Mouse (Mus musculus): ENCODE results near the gene Nup93. TPM values are rescaled to one million over a fixed set of nuclear protein-coding genes. Genes with fewer than 3 reads are reported as not detected.
A peak's percentile ranks its signal among the peaks of the same experiment; 100 is the strongest.

Nup93 gene
- polyA plus RNA-seq, 1 experiment = 26.5 TPM

DNA sequence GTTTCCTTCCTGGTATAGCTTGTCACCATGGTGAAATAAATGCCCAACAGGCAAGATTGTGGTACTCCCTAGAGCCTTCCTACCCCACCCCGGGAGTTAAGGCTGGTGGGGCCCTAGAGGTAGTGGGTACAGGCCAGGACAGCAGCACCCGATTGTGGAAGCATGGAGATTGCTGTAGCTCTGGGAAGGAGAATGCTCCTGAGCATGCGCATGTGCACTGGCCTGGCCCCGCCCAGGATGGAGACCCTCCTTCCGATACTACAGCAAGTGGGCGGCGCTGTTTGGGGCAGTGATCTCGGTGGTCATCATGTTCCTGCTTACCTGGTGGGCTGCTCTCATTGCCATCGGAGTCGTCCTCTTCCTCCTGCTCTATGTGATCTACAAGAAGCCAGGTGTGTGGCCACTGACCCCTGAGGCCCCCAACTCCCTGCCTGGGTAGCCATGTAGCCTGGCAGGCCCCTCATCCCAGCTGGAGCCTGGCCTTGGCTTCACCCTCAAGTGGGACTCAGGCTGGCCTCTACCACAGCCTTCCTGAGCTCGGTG lies 129.5 kb downstream of the Nup93 start:
- no peaks in the 10 kb centered on the region; the same call in 1 of the 2 replicates for H3K4me1 ChIP-seq (ENCODE audit: control insufficient read depth, insufficient read depth, low read length)
- TF ChIP-seq POLR2A (IDR thresholded peaks at IDR 0.05; ENCODE audit: extremely low read depth, insufficient read depth, low read length) (no peak), CTCF (IDR thresholded peaks at IDR 0.05; ENCODE audit: extremely low read depth, insufficient read depth, low read length) (no peak)
- no peak overlapping the region for H3K4me3 ChIP-seq (ENCODE audit: insufficient read depth, low read length)
- H3K27ac ChIP-seq (ENCODE audit: insufficient read depth, low read length) = no peak overlapping the region

GRCm38 (mm10) chr8:94345657-94346056 lies 131.3 kb downstream of the Nup93 start:
- Histone ChIP-seq H3K4me3 (ENCODE audit: insufficient read depth, low read length) (no peak overlapping the region), H3K27ac (ENCODE audit: insufficient read depth, low read length) (no peak overlapping the region), H3K4me1 (ENCODE audit: control insufficient read depth, insufficient read depth, low read length) (no peaks in the 10 kb centered on the region; the same call in 1 of the 2 replicates)
- no peak for TF ChIP-seq CTCF (IDR thresholded peaks at IDR 0.05; ENCODE audit: extremely low read depth, insufficient read depth, low read length)
- TF ChIP-seq POLR2A (IDR thresholded peaks at IDR 0.05; ENCODE audit: extremely low read depth, insufficient read depth, low read length) = no peak

GRCm38 (mm10) chr8:94346264-94346663 lies 131.9 kb downstream of the Nup93 start:
- H3K4me1 ChIP-seq (ENCODE audit: control insufficient read depth, insufficient read depth, low read length) = no peaks in the 10 kb centered on the region; the same call in 1 of the 2 replicates
- no peak overlapping the region for H3K27ac ChIP-seq (ENCODE audit: insufficient read depth, low read length)
- TF ChIP-seq CTCF (IDR thresholded peaks at IDR 0.05; ENCODE audit: extremely low read depth, insufficient read depth, low read length) (no peak), POLR2A (IDR thresholded peaks at IDR 0.05; ENCODE audit: extremely low read depth, insufficient read depth, low read length) (no peak)
- H3K4me3 ChIP-seq (ENCODE audit: insufficient read depth, low read length) = no peak overlapping the region

- no peak overlapping the region for H3K4me3 ChIP-seq (ENCODE audit: insufficient read depth, low read length)
- no peak overlapping the region for H3K27ac ChIP-seq (ENCODE audit: insufficient read depth, low read length)
- no peaks in the 10 kb centered on the region; the same call in 1 of the 2 replicates for H3K4me1 ChIP-seq (ENCODE audit: control insufficient read depth, insufficient read depth, low read length)
- TF ChIP-seq CTCF (IDR thresholded peaks at IDR 0.05; ENCODE audit: extremely low read depth, insufficient read depth, low read length) (no peak), POLR2A (IDR thresholded peaks at IDR 0.05; ENCODE audit: extremely low read depth, insufficient read depth, low read length) (no peak)
Measured at GRCm38 (mm10) chr8:94348425-94348824, 134.1 kb downstream of the Nup93 start.

- Histone ChIP-seq H3K4me1 (ENCODE audit: control insufficient read depth, insufficient read depth, low read length) (no peaks in the 10 kb centered on the region), H3K27ac (ENCODE audit: insufficient read depth, low read length) (no peak overlapping the region), H3K4me3 (ENCODE audit: insufficient read depth, low read length) (no peak overlapping the region)
- TF ChIP-seq CTCF (IDR thresholded peaks at IDR 0.05; ENCODE audit: extremely low read depth, insufficient read depth, low read length) (no peak), POLR2A (IDR thresholded peaks at IDR 0.05; ENCODE audit: extremely low read depth, insufficient read depth, low read length) (no peak)
Measured at GRCm38 (mm10) chr8:94354069-94354531, 139.7 kb downstream of the Nup93 start.

DNA sequence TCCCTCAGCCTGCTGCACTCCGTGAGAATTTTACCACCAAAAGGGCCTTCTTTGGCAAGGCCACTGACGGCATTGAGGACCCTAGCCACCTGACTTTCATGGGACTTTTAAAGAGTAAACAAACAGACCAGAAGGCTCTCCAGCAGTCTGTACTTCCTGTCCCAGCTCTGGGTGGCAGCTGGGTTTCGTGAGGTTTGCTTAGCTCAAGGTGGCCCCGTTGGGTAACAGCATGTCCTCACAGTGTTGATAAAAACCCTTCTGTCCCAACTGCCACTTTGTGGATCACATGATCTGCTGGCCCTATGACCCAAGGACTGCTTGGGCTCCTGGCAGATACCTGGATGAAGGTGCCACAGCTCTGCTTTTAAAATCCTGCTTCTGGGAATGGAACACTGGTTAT lies 140.2 kb downstream of the Nup93 start:
- no peak for TF ChIP-seq POLR2A (IDR thresholded peaks at IDR 0.05; ENCODE audit: extremely low read depth, insufficient read depth, low read length)
- no peak for TF ChIP-seq CTCF (IDR thresholded peaks at IDR 0.05; ENCODE audit: extremely low read depth, insufficient read depth, low read length)
- Histone ChIP-seq H3K4me1 (ENCODE audit: control insufficient read depth, insufficient read depth, low read length) (no peaks in the 10 kb centered on the region), H3K4me3 (ENCODE audit: insufficient read depth, low read length) (no peak overlapping the region), H3K27ac (ENCODE audit: insufficient read depth, low read length) (no peak overlapping the region)

- Histone ChIP-seq H3K27ac (ENCODE audit: insufficient read depth, low read length) (no peak overlapping the region), H3K4me3 (ENCODE audit: insufficient read depth, low read length) (no peak overlapping the region), H3K4me1 (ENCODE audit: control insufficient read depth, insufficient read depth, low read length) (no peaks in the 10 kb centered on the region)
- TF ChIP-seq CTCF (IDR thresholded peaks at IDR 0.05; ENCODE audit: extremely low read depth, insufficient read depth, low read length) = no peak
- no peak for TF ChIP-seq POLR2A (IDR thresholded peaks at IDR 0.05; ENCODE audit: extremely low read depth, insufficient read depth, low read length)
Measured at GRCm38 (mm10) chr8:94357220-94357619, 142.9 kb downstream of the Nup93 start.

GRCm38 (mm10) chr8:94358541-94358940 lies 144.2 kb downstream of the Nup93 start:
- Histone ChIP-seq H3K4me3 (ENCODE audit: insufficient read depth, low read length) (no peak overlapping the region), H3K27ac (ENCODE audit: insufficient read depth, low read length) (no peak overlapping the region), H3K4me1 (ENCODE audit: control insufficient read depth, insufficient read depth, low read length) (no peaks in the 10 kb centered on the region; the same call in 1 of the 2 replicates)
- no peak for TF ChIP-seq POLR2A (IDR thresholded peaks at IDR 0.05; ENCODE audit: extremely low read depth, insufficient read depth, low read length)

DNA sequence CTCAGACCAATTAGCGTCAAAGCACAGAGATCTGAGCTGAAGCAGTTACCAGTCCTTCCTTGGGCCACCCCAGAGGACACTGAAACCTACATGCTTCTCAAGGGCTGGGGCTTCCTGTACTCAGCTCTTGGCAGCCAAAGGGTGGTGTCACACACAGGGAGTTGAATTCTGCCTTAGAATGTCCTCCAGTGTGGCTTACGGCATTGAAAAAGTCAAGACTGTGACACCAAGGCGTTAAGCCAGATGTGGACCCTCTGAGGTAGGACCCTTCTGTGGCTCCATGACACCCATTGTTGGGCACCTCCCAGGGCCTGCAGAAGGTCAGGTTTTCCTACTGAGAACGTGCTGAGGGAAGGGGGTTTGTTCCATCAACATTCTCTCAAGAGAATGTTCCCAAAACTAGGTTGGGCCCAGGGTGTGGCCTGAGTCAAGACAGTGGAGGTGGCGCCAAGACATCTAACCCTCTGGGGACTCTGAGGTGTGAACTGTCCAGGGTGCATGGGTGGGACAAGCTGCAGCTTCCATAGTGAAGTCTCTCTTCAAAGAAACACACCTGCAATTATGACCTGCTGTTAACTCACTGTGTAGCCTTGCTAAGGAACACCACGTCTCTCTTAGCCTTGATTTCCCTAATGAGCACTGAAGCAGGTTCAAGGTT lies 147.5 kb downstream of the Nup93 start:
- Histone ChIP-seq H3K27ac (ENCODE audit: insufficient read depth, low read length) (no peak overlapping the region), H3K4me3 (ENCODE audit: insufficient read depth, low read length) (no peak overlapping the region), H3K4me1 (ENCODE audit: control insufficient read depth, insufficient read depth, low read length) (no peaks in the 10 kb centered on the region; the same call in 1 of the 2 replicates)
- no peak for TF ChIP-seq POLR2A (IDR thresholded peaks at IDR 0.05; ENCODE audit: extremely low read depth, insufficient read depth, low read length)
- TF ChIP-seq CTCF (IDR thresholded peaks at IDR 0.05; ENCODE audit: extremely low read depth, insufficient read depth, low read length) = no peak

DNA sequence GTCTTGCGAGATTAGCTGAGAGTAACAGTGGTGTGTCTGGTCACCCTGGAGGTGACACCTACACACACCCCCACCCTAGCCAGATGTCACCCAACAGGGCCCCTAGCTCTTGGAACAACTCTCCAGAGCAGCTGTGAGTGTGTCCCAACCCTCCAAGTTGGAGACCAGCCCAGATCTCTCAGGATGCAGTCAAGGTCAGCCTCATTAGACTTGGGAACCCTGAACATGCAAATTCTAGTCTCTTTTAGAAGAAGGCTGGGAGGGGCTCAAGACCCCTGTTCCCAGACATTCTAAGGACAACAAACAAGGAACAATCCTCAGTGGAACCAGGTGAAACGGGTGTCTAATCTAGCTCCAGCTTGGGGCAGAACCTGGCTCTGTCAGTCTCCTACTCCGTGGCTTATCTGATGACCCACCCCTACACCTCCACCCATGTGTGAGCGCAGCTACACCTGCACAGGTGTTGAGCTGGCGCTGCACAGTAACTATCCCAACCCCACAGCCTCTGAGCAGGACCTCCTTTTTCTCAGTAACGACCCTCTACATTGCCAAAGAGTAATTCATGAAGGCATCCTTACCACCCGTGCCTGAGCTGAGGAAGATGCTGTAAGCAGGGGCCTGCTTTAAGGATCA lies 148.4 kb downstream of the Nup93 start:
- H3K4me1 ChIP-seq (ENCODE audit: control insufficient read depth, insufficient read depth, low read length) = no peaks in the 10 kb centered on the region; the same call in 1 of the 2 replicates
- TF ChIP-seq POLR2A (IDR thresholded peaks at IDR 0.05; ENCODE audit: extremely low read depth, insufficient read depth, low read length) (no peak), CTCF (IDR thresholded peaks at IDR 0.05; ENCODE audit: extremely low read depth, insufficient read depth, low read length) (no peak)
- H3K27ac ChIP-seq (ENCODE audit: insufficient read depth, low read length) = peak overlapping the region; percentile 86
- no peak overlapping the region for H3K4me3 ChIP-seq (ENCODE audit: insufficient read depth, low read length)

Measured in cortical plate, adult 2 months (tissue).